Mouse (Mus musculus): ENCODE measurements around the gene Sspo. TPM values are rescaled to one million over a fixed set of nuclear protein-coding genes. Genes with fewer than 3 reads are reported as not detected.

Gene Sspo
- polyA plus RNA-seq, 1 experiment from 2014 or later = 0.15 TPM

DNA sequence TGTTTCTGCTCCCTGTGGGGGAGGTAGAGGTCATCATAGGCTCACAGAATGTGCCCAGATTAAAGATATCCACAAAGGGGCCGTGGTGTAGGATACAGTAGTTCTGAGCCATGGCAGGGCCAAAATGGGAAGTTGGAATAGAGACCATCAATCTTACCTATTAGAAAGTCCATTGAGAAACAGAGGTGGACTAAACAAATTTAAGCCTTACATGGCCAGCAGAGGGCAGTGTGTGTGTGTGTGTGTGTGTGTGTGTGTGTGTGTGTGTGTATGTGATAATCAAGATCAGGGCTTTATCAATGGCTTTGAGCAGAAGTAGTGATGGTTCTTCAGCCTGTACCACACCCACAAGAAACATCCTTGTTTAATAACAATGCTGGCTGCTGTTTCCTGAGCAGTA lies 98.2 kb downstream of the Sspo start:
- H3K9ac ChIP-seq (ENCODE audit: low read length) = no peak overlapping the region
- no peaks in the 10 kb centered on the region for H3K27me3 ChIP-seq (ENCODE audit: control insufficient read depth, insufficient read depth, low read length)
- 67% methylated on average over 1 of the region's 1 CpGs for WGBS
- no peaks in the 10 kb centered on the region; the same call in 1 of the 2 replicates for H3K4me1 ChIP-seq (ENCODE audit: control insufficient read depth, insufficient read depth, low read length)
- H3K36me3 ChIP-seq (ENCODE audit: control insufficient read depth, insufficient read depth, low read length) = no peaks in the 10 kb centered on the region
- no peak overlapping the region for H3K27ac ChIP-seq (ENCODE audit: low read depth, low read length)
- no peak for ATAC-seq (ENCODE audit: insufficient read depth, low FRiP score, low TSS enrichment)
- H3K4me2 ChIP-seq (ENCODE audit: low read depth) = no peak overlapping the region
- no peak for DNase-seq (ENCODE audit: low spot score)
- H3K4me3 ChIP-seq (ENCODE audit: low read depth, low read length) = no peak overlapping the region
- no peaks in the 10 kb centered on the region for H3K9me3 ChIP-seq (ENCODE audit: control insufficient read depth, low read length)

GRCm38 (mm10) chr6:48546858-48547257 lies 98.8 kb downstream of the Sspo start:
- Histone ChIP-seq H3K4me3 (ENCODE audit: low read depth, low read length) (no peak overlapping the region), H3K4me2 (ENCODE audit: low read depth) (no peak overlapping the region), H3K4me1 (ENCODE audit: control insufficient read depth, insufficient read depth, low read length) (no peaks in the 10 kb centered on the region), H3K27me3 (ENCODE audit: control insufficient read depth, insufficient read depth, low read length) (no peaks in the 10 kb centered on the region), H3K27ac (ENCODE audit: low read depth, low read length) (no peak overlapping the region), H3K9ac (ENCODE audit: low read length) (no peak overlapping the region), H3K9me3 (ENCODE audit: control insufficient read depth, low read length) (no peaks in the 10 kb centered on the region), H3K36me3 (ENCODE audit: control insufficient read depth, insufficient read depth, low read length) (no peaks in the 10 kb centered on the region)
- 62% methylated on average over 4 of the region's 4 CpGs for WGBS
- ATAC-seq (ENCODE audit: insufficient read depth, low FRiP score, low TSS enrichment) (no peak), DNase-seq (ENCODE audit: low spot score) (no peak)

DNA sequence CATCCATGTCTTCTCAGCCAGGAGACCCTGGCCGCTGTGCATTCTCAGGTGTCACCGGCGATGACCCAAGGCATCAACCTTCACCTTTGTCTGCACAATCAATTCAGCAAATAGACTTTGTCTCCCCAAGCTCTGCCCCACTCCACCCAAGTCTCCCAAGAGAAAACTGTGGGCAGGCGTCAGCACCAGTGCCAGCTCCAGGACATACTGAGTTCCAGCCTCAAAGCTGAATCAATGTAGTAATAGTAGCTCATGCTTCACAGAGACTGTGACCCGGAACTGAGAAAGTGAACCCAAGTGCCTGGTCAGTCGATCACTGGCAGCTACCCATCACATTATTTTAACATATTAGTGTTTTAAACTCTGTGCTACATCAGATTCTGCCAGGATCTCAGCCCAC lies 100.3 kb downstream of the Sspo start:
- no peaks in the 10 kb centered on the region for H3K9me3 ChIP-seq (ENCODE audit: control insufficient read depth, low read length)
- WGBS = 89% methylated on average over 6 of the region's 6 CpGs
- DNase-seq (ENCODE audit: low spot score) (no peak), ATAC-seq (ENCODE audit: insufficient read depth, low FRiP score, low TSS enrichment) (no peak)
- no peak overlapping the region for H3K27ac ChIP-seq (ENCODE audit: low read depth, low read length)
- no peak overlapping the region for H3K4me2 ChIP-seq (ENCODE audit: low read depth)
- no peak overlapping the region for H3K4me3 ChIP-seq (ENCODE audit: low read depth, low read length)
- no peaks in the 10 kb centered on the region for H3K27me3 ChIP-seq (ENCODE audit: control insufficient read depth, insufficient read depth, low read length)
- no peak overlapping the region for H3K9ac ChIP-seq (ENCODE audit: low read length)
- no peaks in the 10 kb centered on the region for H3K4me1 ChIP-seq (ENCODE audit: control insufficient read depth, insufficient read depth, low read length)
- no peaks in the 10 kb centered on the region for H3K36me3 ChIP-seq (ENCODE audit: control insufficient read depth, insufficient read depth, low read length)

Small RNA genes within 50 kb of the gene (microRNA-seq; reads per million reads assigned to microRNA genes)
- gene Gm24325 = not detected

Other genes starting within 250 kb of the Sspo start
- 18.0 and 22.9 TPM in 2 replicates for gene Krba1, start 52.6 kb upstream of the Sspo start, polyA plus RNA-seq (2014; fragmentation: Nextera tagmentation; extraction: Ambion mirVana)
- gene Zfp467, start 2.4 kb upstream of the Sspo start, polyA plus RNA-seq (2014; fragmentation: Nextera tagmentation; extraction: Ambion mirVana) = 11.4 and 14.4 TPM in 2 replicates
- gene Atp6v0e2, start 89.4 kb downstream of the Sspo start, polyA plus RNA-seq (2014; fragmentation: Nextera tagmentation; extraction: Ambion mirVana) = 59.7 and 70.8 TPM in 2 replicates
- 15.7 and 18.7 TPM in 2 replicates for gene Lrrc61, start 106.6 kb downstream of the Sspo start, polyA plus RNA-seq (2014; fragmentation: Nextera tagmentation; extraction: Ambion mirVana)
- 1.6 and 2.8 TPM in 2 replicates for gene Rarres2, start 124.6 kb downstream of the Sspo start, polyA plus RNA-seq (2014; fragmentation: Nextera tagmentation; extraction: Ambion mirVana)
- gene Gm45021, start 141.4 kb downstream of the Sspo start, polyA plus RNA-seq (2014; fragmentation: Nextera tagmentation; extraction: Ambion mirVana) = not detected in 2 replicates
- 39.8 and 47.5 TPM in 2 replicates for gene Repin1, start 145.7 kb downstream of the Sspo start, polyA plus RNA-seq (2014; fragmentation: Nextera tagmentation; extraction: Ambion mirVana)
- not detected in 2 replicates for gene Gm44965, start 145.7 kb downstream of the Sspo start, polyA plus RNA-seq (2014; fragmentation: Nextera tagmentation; extraction: Ambion mirVana)
- gene Zfp775, start 153.8 kb downstream of the Sspo start, polyA plus RNA-seq (2014; fragmentation: Nextera tagmentation; extraction: Ambion mirVana) = 9.3 and 11.0 TPM in 2 replicates
- gene AI854703, start 178.5 kb downstream of the Sspo start, polyA plus RNA-seq (2014; fragmentation: Nextera tagmentation; extraction: Ambion mirVana) = 1.6 TPM in 2 replicates
- gene Gimap8, start 199.0 kb downstream of the Sspo start, polyA plus RNA-seq (2014; fragmentation: Nextera tagmentation; extraction: Ambion mirVana) = 0.18 and 0.23 TPM in 2 replicates
- gene Gimap9, start 227.9 kb downstream of the Sspo start, polyA plus RNA-seq (2014; fragmentation: Nextera tagmentation; extraction: Ambion mirVana) = 3.6 and 4.3 TPM in 2 replicates
- 4.9 and 5.4 TPM in 2 replicates for gene Gimap4, start 236.3 kb downstream of the Sspo start, polyA plus RNA-seq (2014; fragmentation: Nextera tagmentation; extraction: Ambion mirVana)

Data from neural tube, embryonic 11.5 days (tissue).